Mouse (Mus musculus): ENCODE data around the gene Vmn2r95.
"Not testable (repeated sequence)": the region's sequence is repeated elsewhere in the genome, so short reads cannot be mapped to it uniquely, and the experiment has no call there.

Vmn2r95 gene

GRCm38 (mm10) chr17:18423778-18424177 is at the start of gene Vmn2r95:
Vmn2r95 (plus strand) TSS chr17:18424078.
- no peak for DNase-seq (ENCODE audit: low read depth)

- no peak for DNase-seq (ENCODE audit: low read depth)
These were observed 31.8 kb downstream of the Vmn2r95 start for GRCm38 (mm10) chr17:18455619-18456140.

GRCm38 (mm10) chr17:18458126-18458634 is 34.3 kb downstream of the Vmn2r95 start:
- not testable (repeated sequence) for DNase-seq (ENCODE audit: low read depth)

- DNase-seq (ENCODE audit: low read depth), result no peak
These were observed 38.8 kb downstream of the Vmn2r95 start for GRCm38 (mm10) chr17:18462695-18463094.

DNA sequence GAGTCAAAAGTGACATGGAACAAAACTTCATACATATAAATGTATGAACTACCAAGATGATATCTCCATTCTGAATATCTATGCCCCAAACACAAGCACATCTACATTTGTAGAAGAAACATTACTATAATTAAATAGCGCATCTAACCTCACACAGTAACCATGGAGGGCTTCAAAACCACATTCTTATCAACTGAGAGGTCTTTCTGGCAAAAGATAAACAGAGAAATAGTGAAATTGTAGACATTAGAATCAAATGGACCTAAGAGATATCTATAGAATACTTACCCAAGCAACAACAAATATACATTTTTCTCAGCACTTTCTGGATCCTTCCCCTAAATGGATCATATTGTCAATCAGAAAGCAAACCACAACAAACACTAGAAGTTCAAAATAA is 56.0 kb downstream of the Vmn2r95 start:
- DNase-seq (ENCODE audit: low read depth), result no peak

Measured in c-Kit-positive CD71-negative TER-119-negative erythroid progenitor cells, embryonic 14.5 days (primary cell).